Mouse (Mus musculus) lung, adult 2 months (tissue): ENCODE measurements around the gene Naxd.

Source experiments
- CTCF ChIP-seq: fragments of 200-500 bp; IDR thresholded peaks from 2 replicates; pipeline ENCODE4 v1.5.1; 2011; ENCODE audit warnings: mild to moderate bottlenecking, low read length, control low read depth; ENCODE audit not compliant: insufficient read depth
- POLR2A ChIP-seq: fragments of 200-500 bp; IDR thresholded peaks from 2 replicates; pipeline ENCODE4 v1.6.1; 2011; ENCODE audit warnings: low read depth, mild to moderate bottlenecking, control low read depth, low read length, borderline replicate concordance; ENCODE audit errors: extremely low read depth

- TF ChIP-seq CTCF (no peak), POLR2A (no peak)
These were observed 20.1 kb upstream of the Naxd start for GRCm38 (mm10) chr8:11477178-11477553.
